In the genomic region with DNA sequence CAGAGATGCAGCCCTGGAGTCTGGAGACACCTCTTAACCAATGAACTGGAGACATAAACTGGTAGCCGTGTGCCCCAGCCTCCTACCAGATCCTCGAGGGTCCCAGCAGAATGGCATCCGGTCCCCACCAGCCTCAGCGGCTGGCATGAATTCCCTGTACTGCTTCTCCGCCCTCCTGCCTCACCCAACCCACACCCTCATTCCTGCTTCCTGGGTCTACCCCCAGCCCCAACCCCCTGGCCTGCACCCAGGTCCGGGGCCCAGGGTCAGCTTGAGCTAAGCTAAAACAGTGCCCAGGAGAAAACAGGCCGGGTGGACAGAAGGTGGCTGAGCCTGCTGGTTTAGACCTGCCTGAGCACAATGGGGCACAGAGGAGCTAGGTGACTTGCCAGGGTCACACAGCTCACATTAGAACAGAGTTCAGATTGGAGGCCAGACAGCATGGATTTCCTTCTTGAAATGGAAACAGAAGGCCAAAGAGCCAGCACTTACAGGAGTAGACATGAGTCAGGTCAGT, we compare ENCODE assay signal across 8 mouse cellular contexts. TPM values are rescaled to one million over a fixed set of nuclear protein-coding genes. Genes with fewer than 3 reads are reported as not detected.
DNase-seq lines count a peak whose midpoint lies in the region; ATAC-seq and TF ChIP-seq lines count a peak whose summit lies in the region.

No protein-coding gene starts in this region.

- H3K4me3 ChIP-seq in heart, embryonic 11.5 days (ENCODE audit: low read depth, low read length), result no peak overlapping the region
- H3K4me3 ChIP-seq in hindbrain, embryonic 11.5 days (ENCODE audit: low read depth, low read length), result no peak overlapping the region
- H3K4me3 ChIP-seq in liver, postnatal 0 days (ENCODE audit: low read depth, low read length), result no peak overlapping the region

- H3K4me2 ChIP-seq in heart, embryonic 11.5 days, result peak overlapping the region; percentile 45
- no peak overlapping the region; the same call in 1 of the 2 replicates for H3K4me2 ChIP-seq in hindbrain, embryonic 11.5 days (replicated peaks; ENCODE audit: low read depth, low read length)
- peak overlapping the region; percentile 57 for H3K4me2 ChIP-seq in liver, postnatal 0 days (ENCODE audit: low read depth, low read length)

- no peak for TF ChIP-seq CTCF in liver, postnatal 0 days (IDR thresholded peaks at IDR 0.05; ENCODE audit: low read depth)

- H3K9ac ChIP-seq in heart, embryonic 11.5 days (ENCODE audit: low read depth, low read length), result 0 out of 2 replicates have a peak overlapping the region, but pooled peaks have one; percentile 1
- H3K9ac ChIP-seq in hindbrain, embryonic 11.5 days (ENCODE audit: low read depth, low read length), result peak overlapping the region; percentile 27; the same call in 1 of the 2 replicates
- H3K9ac ChIP-seq in liver, postnatal 0 days (replicated peaks), result no peak overlapping the region

- H3K36me3 ChIP-seq in heart, embryonic 11.5 days (ENCODE audit: control insufficient read depth, insufficient read depth, low read length), result no peaks in the 10 kb centered on the region
- no peaks in the 10 kb centered on the region for H3K36me3 ChIP-seq in hindbrain, embryonic 11.5 days (ENCODE audit: control insufficient read depth, insufficient read depth, low read length)
- H3K36me3 ChIP-seq in liver, postnatal 0 days (replicated peaks; ENCODE audit: insufficient read depth, low read length), result no peaks in the 10 kb centered on the region

- H3K27me3 ChIP-seq in heart, embryonic 11.5 days (ENCODE audit: control insufficient read depth, insufficient read depth, low read length), result no peaks in the 10 kb centered on the region
- no peaks in the 10 kb centered on the region for H3K27me3 ChIP-seq in hindbrain, embryonic 11.5 days (ENCODE audit: control insufficient read depth, insufficient read depth, low read length)
- H3K27me3 ChIP-seq in liver, postnatal 0 days (ENCODE audit: insufficient read depth, low read length), result no peaks in the 10 kb centered on the region

- H3K27ac ChIP-seq in heart, embryonic 11.5 days (ENCODE audit: low read depth, low read length), result peak overlapping the region; percentile 46
- peak overlapping the region; percentile 77 for H3K27ac ChIP-seq in hindbrain, embryonic 11.5 days (ENCODE audit: low read depth, low read length)
- no peak overlapping the region for H3K27ac ChIP-seq in liver, postnatal 0 days (ENCODE audit: low read depth)

- peaks cover 55% of the 10 kb centered on the region for H3K4me1 ChIP-seq in heart, embryonic 11.5 days (ENCODE audit: control insufficient read depth, insufficient read depth, low read length)
- peaks cover 49% of the 10 kb centered on the region for H3K4me1 ChIP-seq in hindbrain, embryonic 11.5 days (replicated peaks; ENCODE audit: control insufficient read depth, insufficient read depth, low read length)
- peaks cover 52% of the 10 kb centered on the region for H3K4me1 ChIP-seq in liver, postnatal 0 days (ENCODE audit: insufficient read depth)

- 62% methylated on average over 7 of the region's 7 CpGs for WGBS in heart, embryonic 11.5 days (ENCODE audit: insufficient replicate concordance)
- 73% methylated on average over 7 of the region's 7 CpGs for WGBS in hindbrain, embryonic 11.5 days
- 53% methylated on average over 7 of the region's 7 CpGs for WGBS in liver, postnatal 0 days (ENCODE audit: insufficient replicate concordance)

- no peaks in the 10 kb centered on the region for H3K9me3 ChIP-seq in heart, embryonic 11.5 days (replicated peaks; ENCODE audit: control insufficient read depth, low read length)
- no peaks in the 10 kb centered on the region for H3K9me3 ChIP-seq in hindbrain, embryonic 11.5 days (ENCODE audit: control insufficient read depth, low read length)
- no peaks in the 10 kb centered on the region for H3K9me3 ChIP-seq in liver, postnatal 0 days (ENCODE audit: low read length)

- TF ChIP-seq EP300 in liver, postnatal 0 days (IDR thresholded peaks at IDR 0.05; ENCODE audit: low read depth), result no peak

- ATAC-seq in heart, embryonic 11.5 days (replicated peaks; ENCODE audit: insufficient number of reproducible peaks, low FRiP score, low TSS enrichment), result no peak
- ATAC-seq in hindbrain, embryonic 11.5 days (ENCODE audit: low FRiP score), result peak; percentile 10; the same call in 1 of the 2 replicates
- ATAC-seq in liver, postnatal 0 days, result no peak

- DNase-seq in heart, adult 18-20 months, result no peak
- peak; percentile 43 for DNase-seq in CD4-positive helper T cell, adult 2 months (ENCODE audit: low read depth, low spot score)
- no peak for DNase-seq in hindbrain, embryonic 11.5 days (ENCODE audit: low spot score)
- no peak for DNase-seq in liver, postnatal 0 days
- DNase-seq in spleen, postnatal 4 days (ENCODE audit: low spot score in 2 of 2), result no peak
- no peak for DNase-seq in left cerebral cortex, postnatal 14 days (ENCODE audit: low spot score in 2 of 2)
- no peak for DNase-seq in adrenal gland, adult (ENCODE audit: inconsistent age in 2 of 2, low spot score in 1 of 2)

- intact Hi-C loops in left cerebral cortex, postnatal 14 days (cut with DNase I), result no loop called here

RNA-seq across cellular contexts. Expression of a gene that starts 8.2 kb away (rescaled TPM):
- polyA plus RNA-seq in heart, embryonic 11.5 days (2014; fragmentation: Nextera tagmentation; extraction: Ambion mirVana), result 110 and 142 TPM in 2 replicates
- total RNA-seq in heart, adult 18-20 months (2021), result 10 to 100 TPM; 16.7 to 22.9 TPM
- polyA plus RNA-seq in hindbrain, embryonic 11.5 days (2014; fragmentation: Nextera tagmentation; extraction: Ambion mirVana), result 458 and 496 TPM in 2 replicates
- polyA plus RNA-seq in liver, postnatal 0 days (2015; fragmentation: Nextera tagmentation; extraction: Ambion mirVana), result 28.5 and 28.8 TPM in 2 replicates
- total RNA-seq in left cerebral cortex, postnatal 14 days (2021), result 10 to 100 TPM; 65.0 to 67.4 TPM

RNA-seq across cellular contexts. Expression of a gene that starts 29.9 kb away (rescaled TPM):
- polyA plus RNA-seq in heart, embryonic 11.5 days (2014; fragmentation: Nextera tagmentation; extraction: Ambion mirVana), result 8.6 and 8.9 TPM in 2 replicates
- 1 to 10 TPM; 2.3 to 3.0 TPM for total RNA-seq in heart, adult 18-20 months (2021)
- 9.2 and 9.3 TPM in 2 replicates for polyA plus RNA-seq in hindbrain, embryonic 11.5 days (2014; fragmentation: Nextera tagmentation; extraction: Ambion mirVana)
- polyA plus RNA-seq in liver, postnatal 0 days (2015; fragmentation: Nextera tagmentation; extraction: Ambion mirVana), result 4.3 and 4.9 TPM in 2 replicates
- total RNA-seq in left cerebral cortex, postnatal 14 days (2021), result 1 to 10 TPM; 6.0 to 7.3 TPM

RNA-seq across cellular contexts. Expression of a gene that starts 53.9 kb away (rescaled TPM):
- 10.2 and 12.9 TPM in 2 replicates for polyA plus RNA-seq in heart, embryonic 11.5 days (2014; fragmentation: Nextera tagmentation; extraction: Ambion mirVana)
- 10 to 100 TPM; 11.5 to 14.2 TPM for total RNA-seq in heart, adult 18-20 months (2021)
- 7.8 and 8.5 TPM in 2 replicates for polyA plus RNA-seq in hindbrain, embryonic 11.5 days (2014; fragmentation: Nextera tagmentation; extraction: Ambion mirVana)
- polyA plus RNA-seq in liver, postnatal 0 days (2015; fragmentation: Nextera tagmentation; extraction: Ambion mirVana), result 4.3 and 4.6 TPM in 2 replicates
- 10 to 100 TPM; 17.3 to 19.0 TPM for total RNA-seq in left cerebral cortex, postnatal 14 days (2021)
